Mouse (Mus musculus) naive thymus-derived CD4-positive, alpha-beta T cell, adult 5 months (primary cell): ENCODE data around the gene Mindy3. TPM values are rescaled to one million over a fixed set of nuclear protein-coding genes. Genes with fewer than 3 reads are reported as not detected.

ENCODE experiments used
- polyA plus RNA-seq: library from polyadenylated mRNA; unstranded; fragments of 100-300 nt; shearing (Covaris generic); gene quantifications from one replicate; pipeline ENCODE4 v1.2.1, GENCODE M21; 2017

The Mindy3 gene
- 43.8 TPM for polyA plus RNA-seq

GRCm38 (mm10) chr2:12419262-12419655, at the start of gene Mindy3:
Gene Mindy3, minus strand, starts transcription at chr2:12419470.

GRCm38 (mm10) chr2:12301431-12302170, 117.7 kb downstream of the Mindy3 start, which contains the start of gene Itga8:
Gene Itga8, minus strand, starts transcription at chr2:12301922.

Other genes starting within 250 kb of the Mindy3 start
- 0.35 TPM for gene Itga8, start 117.5 kb downstream of the Mindy3 start, polyA plus RNA-seq